Mouse (Mus musculus) cerebral cortex, adult 2 months (tissue): ENCODE data around the gene Ofcc1.

Source experiments
- WGBS: fragments of 180-500 bp; shearing (Covaris S2); methylation state at CpG from one replicate; pipeline ENCODE4 v1.1.7; 2018; 5-methylcytosine and 5-hydroxymethylcytosine counted together

Gene Ofcc1

GRCm38 (mm10) chr13:40361288-40361687 is at the start of gene Ofcc1:
Ofcc1 (minus strand) TSS chr13:40361450.
- WGBS = 54% methylated on average over 3 of the region's 3 CpGs

GRCm38 (mm10) chr13:40390120-40390519 is 28.9 kb upstream of the Ofcc1 start:
- WGBS = 87% methylated on average over 8 of the region's 8 CpGs

- 62% methylated on average over 4 of the region's 4 CpGs for WGBS
Observed at GRCm38 (mm10) chr13:40387446-40387845, 26.2 kb upstream of the Ofcc1 start.

GRCm38 (mm10) chr13:40384962-40385361 is 23.7 kb upstream of the Ofcc1 start:
- WGBS = 82% methylated on average over 4 of the region's 4 CpGs

GRCm38 (mm10) chr13:40376773-40377172 is 15.5 kb upstream of the Ofcc1 start:
- 82% methylated on average over 5 of the region's 5 CpGs for WGBS

GRCm38 (mm10) chr13:40366762-40367161 is 5.5 kb upstream of the Ofcc1 start:
- 88% methylated on average over 11 of the region's 11 CpGs for WGBS

GRCm38 (mm10) chr13:40364855-40365254 is 3.6 kb upstream of the Ofcc1 start:
- 68% methylated on average over 4 of the region's 4 CpGs for WGBS

- WGBS = 76% methylated on average over 4 of the region's 4 CpGs
Observed at GRCm38 (mm10) chr13:40360692-40361091, 558 bp downstream of the Ofcc1 start.

GRCm38 (mm10) chr13:40347045-40347444 is 14.2 kb downstream of the Ofcc1 start:
- 95% methylated on average over 2 of the region's 2 CpGs for WGBS

GRCm38 (mm10) chr13:40323301-40323700 is 37.9 kb downstream of the Ofcc1 start:
- WGBS = 69% methylated on average over 5 of the region's 5 CpGs

GRCm38 (mm10) chr13:40320814-40321525 is 40.3 kb downstream of the Ofcc1 start:
- 81% methylated on average over 6 of the region's 6 CpGs for WGBS

- 92% methylated on average over 2 of the region's 2 CpGs for WGBS
Observed at GRCm38 (mm10) chr13:40317731-40318130, 43.5 kb downstream of the Ofcc1 start.

GRCm38 (mm10) chr13:40315158-40315792 is 46.0 kb downstream of the Ofcc1 start:
- 64% methylated on average over 4 of the region's 4 CpGs for WGBS

GRCm38 (mm10) chr13:40292891-40293290 is 68.4 kb downstream of the Ofcc1 start:
- WGBS = 81% methylated on average over 2 of the region's 2 CpGs

GRCm38 (mm10) chr13:40290846-40291245 is 70.4 kb downstream of the Ofcc1 start:
- 59% methylated on average over 10 of the region's 10 CpGs for WGBS

- WGBS = 91% methylated on average over 4 of the region's 4 CpGs
Observed at GRCm38 (mm10) chr13:40288650-40289049, 72.6 kb downstream of the Ofcc1 start.

GRCm38 (mm10) chr13:40287266-40288002 is 73.8 kb downstream of the Ofcc1 start:
- WGBS = 55% methylated on average over 21 of the region's 21 CpGs

GRCm38 (mm10) chr13:40285234-40285791 is 75.9 kb downstream of the Ofcc1 start:
- WGBS = 83% methylated on average over 15 of the region's 15 CpGs

- 79% methylated on average over 5 of the region's 5 CpGs for WGBS
Observed at GRCm38 (mm10) chr13:40280616-40281015, 80.6 kb downstream of the Ofcc1 start.

GRCm38 (mm10) chr13:40267546-40267945 is 93.7 kb downstream of the Ofcc1 start:
- 90% methylated on average over 9 of the region's 9 CpGs for WGBS

GRCm38 (mm10) chr13:40263087-40263807 is 98.0 kb downstream of the Ofcc1 start:
- WGBS = 79% methylated on average over 16 of the region's 16 CpGs

- WGBS = 78% methylated on average over 5 of the region's 5 CpGs
Observed at GRCm38 (mm10) chr13:40258757-40259156, 102.5 kb downstream of the Ofcc1 start.
